Mouse (Mus musculus) erythroblast, embryonic 14.5 days (primary cell): Measurements from ENCODE around the gene Adamtsl3.

Experiments used
- GATA1 ChIP-seq: IDR thresholded peaks from 2 replicates; pipeline ENCODE4 v1.6.1; 2012; ENCODE audit warnings: low read length, inconsistent platforms, mixed read lengths
- TAL1 ChIP-seq: IDR thresholded peaks from 3 replicates; pipeline ENCODE4 v1.6.1; 2012; ENCODE audit warnings: low read length, inconsistent platforms, mixed read lengths

DNA sequence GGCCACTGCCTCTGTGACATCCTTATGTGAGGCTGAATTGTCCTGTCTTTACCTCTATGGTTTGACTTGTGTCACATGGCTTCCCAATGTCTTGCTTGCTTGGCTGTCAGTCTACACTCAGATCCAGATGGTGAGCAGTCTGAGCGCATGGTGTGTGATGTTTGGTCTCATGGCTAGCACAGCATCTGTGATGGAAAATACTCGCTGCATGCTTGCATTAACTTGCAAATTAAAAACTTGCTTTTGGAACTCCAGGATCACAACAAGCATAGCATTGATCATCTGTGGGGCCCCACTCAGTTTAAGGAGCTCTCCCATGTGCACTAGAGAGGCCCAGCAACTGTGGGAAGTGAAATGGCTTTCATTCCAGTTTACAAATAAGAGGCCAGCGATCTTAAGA, 29.1 kb downstream of the Adamtsl3 start:
- TF ChIP-seq GATA1 = no peak
- no peak for TF ChIP-seq TAL1
